Mouse (Mus musculus): ENCODE measurements around the gene Cox8c.

GRCm38 (mm10) chr12:102935892-102936291, 36.8 kb downstream of the Cox8c start:
- no peak for TF ChIP-seq CTCF (IDR thresholded peaks at IDR 0.05; ENCODE audit: low read depth, low read length)
- no peak for TF ChIP-seq POLR2A (IDR thresholded peaks at IDR 0.05; ENCODE audit: insufficient read depth, low read length)

Data from ES-Bruce4 (cell line).